Mouse (Mus musculus) splenic B cell, adult 2 months (primary cell): ENCODE measurements around the gene Acrbp.

Experiments used
- DNase-seq: peaks from one replicate; pipeline ENCODE4 v3.0.0-alpha.2; 2011; ENCODE audit warnings: low read depth, low spot score
- H3K27me3 ChIP-seq: 2 replicates; pipeline ENCODE4 v1.6.1; 2012; ENCODE audit warnings: mild to moderate bottlenecking, low read length, moderate library complexity, mixed read lengths; ENCODE audit not compliant: control insufficient read depth, poor library complexity, insufficient read depth, severe bottlenecking
- H3K36me3 ChIP-seq: 2 replicates; pipeline ENCODE4 v1.6.1; 2012; ENCODE audit warnings: mild to moderate bottlenecking, low read length, moderate library complexity, mixed read lengths; ENCODE audit not compliant: control insufficient read depth, poor library complexity, insufficient read depth, severe bottlenecking

The Acrbp gene

DNA sequence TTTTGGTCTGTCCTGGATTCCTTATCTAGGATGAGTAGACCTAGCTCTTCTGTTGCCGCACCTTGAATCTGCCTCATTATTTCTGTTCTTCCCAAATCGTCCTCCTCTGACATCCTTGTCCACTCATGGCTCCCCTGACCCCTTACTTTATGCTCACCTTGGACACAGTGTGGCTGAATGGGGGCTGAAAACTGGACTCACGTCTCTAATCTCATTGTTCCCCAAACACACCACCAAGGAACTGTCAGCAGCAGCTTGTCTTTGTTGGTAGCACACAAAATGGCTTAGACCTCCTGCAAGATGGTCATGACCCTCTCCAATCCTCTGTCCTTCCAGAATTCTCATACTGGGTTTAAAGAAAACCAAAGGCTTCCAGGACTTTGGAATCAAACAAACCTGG, 38.4 kb downstream of the Acrbp start:
- Histone ChIP-seq H3K36me3 (no peaks in the 10 kb centered on the region), H3K27me3 (no peaks in the 10 kb centered on the region)
- no peak for DNase-seq

DNA sequence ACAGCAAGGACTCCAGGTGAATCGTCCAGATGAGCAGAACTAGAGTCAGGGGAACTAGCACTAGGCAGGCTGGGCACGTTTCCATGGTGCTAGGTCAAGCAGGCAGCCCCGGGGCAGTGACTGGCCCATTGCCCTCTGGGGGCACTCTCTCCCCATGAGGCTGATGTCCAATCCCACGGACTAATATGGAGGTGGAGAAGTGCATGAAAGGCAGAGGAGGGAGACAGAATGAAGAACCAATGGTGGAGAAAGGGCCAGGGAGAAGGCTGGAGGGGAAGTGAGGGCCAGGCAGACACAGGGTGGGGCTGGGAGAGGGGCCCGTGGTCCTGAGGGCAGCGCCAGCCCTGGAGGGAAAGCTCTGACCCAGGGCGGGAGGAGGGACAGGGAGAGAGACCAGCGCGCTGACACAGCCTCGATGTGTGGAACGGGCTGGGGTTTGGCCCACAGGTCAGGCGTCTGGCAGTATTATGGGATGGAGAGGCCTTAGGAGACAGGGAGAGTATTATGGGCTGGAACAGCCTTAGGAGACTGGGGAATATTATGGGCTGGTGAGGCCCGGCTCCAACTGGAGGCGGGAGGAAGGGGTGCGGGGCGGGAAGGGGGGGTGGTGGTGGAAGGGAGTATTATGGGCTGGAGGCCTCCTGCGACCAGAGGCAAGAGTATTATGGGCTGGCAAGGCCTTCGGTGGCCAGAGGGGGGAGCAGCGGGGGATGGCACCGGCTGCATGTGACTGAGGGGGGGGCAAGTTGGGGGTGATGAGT, 39.3 kb downstream of the Acrbp start:
- Histone ChIP-seq H3K36me3 (no peaks in the 10 kb centered on the region), H3K27me3 (no peaks in the 10 kb centered on the region)
- no peak for DNase-seq

DNA sequence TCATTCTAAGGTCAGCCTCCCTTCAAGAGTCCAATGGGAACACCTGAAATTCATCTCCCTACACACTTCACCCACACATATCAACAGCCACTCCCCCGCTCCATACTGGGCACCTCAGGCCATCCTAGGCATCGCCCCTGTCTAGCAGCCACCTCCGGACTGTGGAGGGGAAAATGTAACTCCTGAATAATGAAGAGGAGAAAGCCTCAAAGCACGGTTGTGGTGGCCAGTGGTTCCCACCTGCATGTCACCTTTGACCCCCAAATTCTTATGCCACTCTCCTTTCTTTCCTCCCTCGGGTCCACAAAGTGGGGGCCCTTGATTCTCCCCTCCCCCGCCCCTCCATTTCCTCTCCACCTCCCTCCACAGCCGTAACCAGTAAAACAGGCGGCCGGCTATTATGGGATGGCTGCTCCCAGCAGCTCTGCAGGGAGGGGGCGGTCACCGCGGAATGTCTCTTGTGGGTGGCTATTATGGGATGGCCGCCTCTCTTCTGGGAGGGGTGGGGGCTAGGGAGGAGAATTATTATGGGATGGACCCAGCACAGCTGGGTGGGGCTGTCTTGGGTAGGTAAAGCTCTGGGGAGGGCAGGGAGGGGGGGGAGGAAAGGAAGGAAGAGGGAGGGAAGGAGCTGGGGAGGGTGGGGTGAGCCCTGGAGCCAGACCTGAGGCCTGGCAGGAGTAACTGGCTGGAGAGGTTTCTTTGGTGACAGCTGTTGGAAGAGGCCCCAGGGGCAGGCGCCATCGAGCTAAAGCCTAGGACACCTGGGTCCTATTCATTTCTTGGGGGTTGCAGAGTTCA, 40.2 kb downstream of the Acrbp start:
- Histone ChIP-seq H3K27me3 (no peaks in the 10 kb centered on the region), H3K36me3 (no peaks in the 10 kb centered on the region)
- DNase-seq = no peak

DNA sequence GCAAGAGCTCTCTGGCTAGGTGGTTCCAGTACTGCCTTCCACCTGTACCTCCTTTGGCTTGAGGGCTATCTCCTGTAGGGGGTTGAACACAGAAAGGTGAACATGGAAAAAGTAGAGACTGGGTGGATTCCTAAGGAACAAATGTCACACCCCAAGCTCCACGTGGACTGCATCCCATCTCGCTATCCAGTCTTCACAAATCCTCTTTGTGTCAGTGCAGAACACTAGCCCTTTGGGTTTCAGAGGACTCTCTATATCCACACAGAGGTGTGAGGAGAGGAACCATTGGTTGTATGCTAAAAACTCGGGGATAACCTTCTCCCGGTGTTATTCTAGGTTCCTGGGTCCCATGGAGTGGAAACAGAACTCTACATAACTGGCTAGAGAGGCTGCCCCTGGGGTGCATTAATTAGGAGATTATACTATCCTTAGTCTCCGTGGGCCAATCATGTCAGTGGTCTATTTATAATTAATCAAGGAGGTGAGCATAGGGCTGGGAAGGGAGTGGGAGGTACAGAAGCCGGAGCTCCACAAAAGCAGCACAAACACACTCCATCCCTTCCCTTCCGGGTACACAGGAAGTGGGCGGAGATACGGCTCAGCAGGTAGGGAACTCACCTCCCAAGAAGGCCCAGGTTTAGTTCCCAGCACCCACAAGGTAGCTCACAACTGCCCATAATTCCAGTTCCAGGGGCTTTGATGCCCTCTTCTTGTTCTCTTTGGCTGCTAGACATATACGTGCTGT, 41.0 kb downstream of the Acrbp start:
- H3K27me3 ChIP-seq = no peaks in the 10 kb centered on the region
- no peak for DNase-seq
- H3K36me3 ChIP-seq = no peaks in the 10 kb centered on the region

DNA sequence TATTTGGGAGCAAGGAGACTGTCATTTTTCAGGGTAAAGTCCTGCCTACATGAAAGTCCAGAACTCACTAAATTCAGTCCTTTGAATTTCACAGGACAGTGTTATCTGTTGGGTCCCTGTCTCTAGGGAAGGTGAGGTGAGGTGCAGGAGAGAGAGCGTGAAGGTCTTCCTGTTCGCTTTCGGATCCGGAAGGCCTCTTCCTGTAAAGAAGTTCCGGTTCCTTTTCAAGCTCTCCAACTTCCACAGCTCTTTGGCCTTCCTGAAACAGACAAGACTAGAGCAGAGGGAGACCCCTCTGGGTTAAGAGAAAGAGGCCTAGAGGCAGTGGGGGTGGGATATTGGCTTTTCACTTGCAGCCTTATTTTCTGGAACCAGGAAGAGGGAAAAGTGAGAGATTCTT, 42.9 kb downstream of the Acrbp start:
- DNase-seq = peak; percentile 40
- no peaks in the 10 kb centered on the region for H3K36me3 ChIP-seq
- H3K27me3 ChIP-seq = no peaks in the 10 kb centered on the region

DNA sequence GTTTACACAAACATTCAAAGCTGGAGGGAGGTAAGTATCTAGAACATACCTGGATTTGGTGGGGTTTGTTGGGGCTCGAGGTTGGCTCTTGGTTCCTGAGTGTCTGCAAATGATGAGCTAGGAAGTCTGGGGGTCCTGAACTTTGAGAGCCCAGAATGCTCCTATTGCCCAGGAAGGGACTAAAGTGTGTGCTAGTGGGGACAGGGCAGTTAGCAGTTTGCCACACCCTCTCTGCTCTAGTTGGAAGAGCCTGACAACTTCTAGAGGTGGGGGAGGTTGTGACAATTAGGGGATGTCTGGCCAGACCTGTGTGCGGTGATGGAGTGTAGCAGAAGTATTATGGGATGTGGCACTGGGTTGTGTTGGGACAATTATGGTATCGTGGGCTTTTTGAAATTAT, 45.4 kb downstream of the Acrbp start:
- Histone ChIP-seq H3K27me3 (no peaks in the 10 kb centered on the region), H3K36me3 (no peaks in the 10 kb centered on the region)
- DNase-seq = no peak

DNA sequence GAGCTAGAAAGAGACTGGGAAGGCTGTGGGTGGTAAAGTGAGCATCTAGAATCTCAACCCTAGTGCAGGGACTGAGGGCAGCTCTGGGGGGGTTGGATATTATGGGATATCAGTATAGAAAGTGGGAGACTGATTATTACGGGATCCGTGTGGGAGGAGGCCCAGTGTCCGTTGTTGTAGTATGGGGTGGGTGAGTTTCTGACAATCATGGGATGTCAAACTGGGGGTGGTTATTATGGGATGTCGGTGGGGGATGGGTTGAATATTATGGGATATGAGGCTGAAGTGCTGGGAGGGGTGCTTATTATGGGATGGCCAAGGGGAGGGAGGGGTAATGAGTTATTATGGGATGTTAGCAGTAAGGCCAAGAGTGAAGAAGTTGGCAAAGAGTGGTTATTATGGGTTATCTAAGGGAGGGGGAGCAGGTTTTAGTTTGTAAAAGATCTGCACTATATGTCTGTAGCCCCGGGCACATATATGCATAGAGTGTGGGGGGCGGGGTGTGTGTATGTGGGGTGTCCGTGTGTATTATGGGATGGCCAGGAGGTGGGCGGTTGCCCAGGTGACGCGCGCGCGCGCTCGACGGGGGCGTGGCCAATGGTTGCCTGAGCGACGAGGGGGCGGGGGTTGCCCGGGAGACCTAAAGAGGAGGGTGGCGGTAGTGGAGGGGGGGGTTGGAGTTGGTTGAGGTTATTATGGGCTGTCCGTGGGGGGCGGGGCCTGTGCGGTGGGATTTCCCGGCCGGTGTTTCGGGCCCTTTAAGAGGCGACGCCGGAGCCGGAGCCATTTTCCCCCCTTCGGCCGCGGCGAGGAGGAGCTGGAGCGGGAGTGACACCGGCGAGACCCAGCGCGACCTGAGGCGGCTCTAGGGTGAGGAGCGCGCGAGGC, 46.1 kb downstream of the Acrbp start, which contains the start of gene Chd4:
TSS of gene Chd4 (plus strand) at position 591 of the 888 bp plus-strand sequence.
- peak; percentile 95 for DNase-seq
- 0 out of 2 replicates have a peak, but pooled peaks cover 1% of the 10 kb centered on the region for H3K36me3 ChIP-seq
- no peaks in the 10 kb centered on the region for H3K27me3 ChIP-seq

DNA sequence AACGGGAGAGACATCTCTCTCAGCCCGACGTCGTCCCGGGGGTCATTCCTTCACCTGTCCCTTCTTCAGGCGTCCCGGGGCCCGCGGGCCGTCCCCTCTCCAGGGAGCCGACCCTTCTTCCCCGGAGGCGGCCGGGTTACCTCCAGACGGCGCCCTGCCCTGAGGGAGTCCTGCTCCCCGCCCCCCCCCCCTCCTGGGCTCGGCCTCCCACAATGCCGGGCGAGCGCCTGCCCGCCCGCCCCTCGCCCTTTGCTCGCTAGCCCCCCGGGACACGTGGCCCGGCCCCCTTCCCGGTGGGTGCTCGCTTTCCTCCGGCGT, 46.7 kb downstream of the Acrbp start:
- no peak for DNase-seq
- H3K36me3 ChIP-seq = peaks cover 5% of the 10 kb centered on the region; the same call in 1 of the 2 replicates
- no peaks in the 10 kb centered on the region for H3K27me3 ChIP-seq

DNA sequence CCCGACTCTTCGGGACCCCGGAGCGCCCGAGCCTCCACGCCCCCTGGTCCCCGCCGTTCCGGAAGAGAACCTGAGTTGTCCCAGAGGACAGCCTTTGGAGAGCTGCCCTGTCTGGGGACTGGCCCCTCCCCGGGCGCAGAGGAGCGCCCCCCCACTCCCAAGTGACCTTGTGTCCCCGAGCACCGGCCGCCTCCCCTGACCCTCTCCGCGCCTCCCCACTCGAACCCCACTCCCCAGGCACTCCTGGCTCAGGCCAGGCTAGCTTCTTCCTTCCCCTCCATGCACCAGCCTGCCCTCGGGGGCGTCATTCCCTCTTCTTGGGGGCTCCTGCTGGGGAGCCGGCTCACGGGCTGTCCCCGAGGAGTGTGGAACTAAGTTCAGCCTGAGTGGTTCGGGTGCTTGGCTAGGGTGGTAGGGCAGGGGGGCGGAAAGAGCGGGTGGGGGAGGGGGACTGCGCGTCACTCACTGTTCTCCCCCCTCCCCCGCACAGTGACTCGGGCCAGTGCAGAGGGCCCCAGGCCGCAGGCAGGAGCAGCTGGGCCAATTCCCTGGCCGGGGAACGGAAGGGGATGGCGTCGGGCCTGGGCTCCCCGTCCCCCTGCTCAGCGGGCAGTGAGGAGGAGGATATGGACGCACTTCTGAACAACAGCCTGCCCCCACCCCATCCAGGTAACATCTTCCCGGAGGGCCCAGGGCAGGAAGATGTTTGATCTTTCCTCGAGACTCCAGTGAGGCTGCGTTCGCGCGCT, 47.3 kb downstream of the Acrbp start:
- H3K27me3 ChIP-seq = no peaks in the 10 kb centered on the region
- peak; percentile 79 for DNase-seq
- H3K36me3 ChIP-seq = peaks cover 9% of the 10 kb centered on the region

DNA sequence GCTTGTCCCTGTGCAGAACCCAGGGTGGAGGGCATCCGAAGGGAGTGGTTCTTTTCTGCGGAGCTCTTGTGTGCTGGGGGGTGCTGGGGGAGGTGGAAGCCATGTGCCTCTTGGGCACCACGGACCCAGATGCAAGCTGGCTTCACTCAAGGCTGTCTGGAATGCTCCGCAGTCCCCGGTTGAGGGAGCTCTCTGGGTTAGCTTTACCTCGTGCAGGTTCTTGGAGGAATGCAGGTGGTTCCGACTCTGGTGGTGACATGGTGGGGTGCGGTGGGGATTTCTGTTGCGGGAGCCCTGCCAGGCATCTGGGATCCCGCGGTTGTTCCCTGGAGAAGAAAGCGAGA, 47.8 kb downstream of the Acrbp start:
- Histone ChIP-seq H3K36me3 (peaks cover 13% of the 10 kb centered on the region), H3K27me3 (no peaks in the 10 kb centered on the region)
- no peak for DNase-seq

DNA sequence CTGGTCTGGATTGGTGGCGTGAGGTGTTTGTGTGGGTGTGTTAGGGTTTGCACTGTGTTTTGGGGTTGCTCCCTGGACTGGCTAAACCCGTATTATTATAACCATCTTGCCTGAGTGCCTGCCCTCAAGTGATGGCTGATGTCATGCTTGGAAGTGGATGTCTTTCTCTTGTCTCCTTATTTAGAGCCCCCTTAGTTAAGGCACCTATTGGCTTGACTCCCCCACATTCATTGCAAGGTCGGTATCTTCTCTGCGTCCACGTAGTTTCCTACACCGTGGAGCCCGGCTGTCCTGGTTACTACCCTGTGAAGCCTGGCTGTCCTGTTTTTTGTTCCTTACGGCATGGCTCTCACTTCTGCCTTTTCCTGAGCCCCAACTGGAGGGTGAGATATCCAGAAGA, 48.5 kb downstream of the Acrbp start:
- no peaks in the 10 kb centered on the region for H3K27me3 ChIP-seq
- peaks cover 15% of the 10 kb centered on the region for H3K36me3 ChIP-seq
- no peak for DNase-seq

DNA sequence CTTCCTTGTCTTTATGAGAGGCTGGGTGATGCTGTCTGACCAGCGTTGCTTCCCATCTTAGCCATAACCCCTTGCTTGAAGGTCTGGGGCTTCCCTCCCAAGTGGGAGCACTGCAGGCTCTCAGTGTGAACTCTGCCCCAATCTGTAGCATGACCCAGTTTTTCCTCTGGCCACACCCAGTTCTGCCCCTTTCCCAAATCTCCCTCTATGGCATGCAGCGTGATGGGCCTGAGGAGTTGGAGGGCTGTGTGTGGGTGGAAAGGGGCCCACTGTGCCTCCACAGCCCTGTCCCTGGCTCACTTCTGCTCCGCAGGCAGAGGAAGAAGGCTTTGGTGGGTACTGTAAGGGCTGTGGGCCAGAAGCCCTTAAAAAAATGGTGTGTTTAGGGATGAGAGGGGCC, 49.0 kb downstream of the Acrbp start:
- no peaks in the 10 kb centered on the region for H3K27me3 ChIP-seq
- H3K36me3 ChIP-seq = peaks cover 15% of the 10 kb centered on the region
- no peak for DNase-seq

DNA sequence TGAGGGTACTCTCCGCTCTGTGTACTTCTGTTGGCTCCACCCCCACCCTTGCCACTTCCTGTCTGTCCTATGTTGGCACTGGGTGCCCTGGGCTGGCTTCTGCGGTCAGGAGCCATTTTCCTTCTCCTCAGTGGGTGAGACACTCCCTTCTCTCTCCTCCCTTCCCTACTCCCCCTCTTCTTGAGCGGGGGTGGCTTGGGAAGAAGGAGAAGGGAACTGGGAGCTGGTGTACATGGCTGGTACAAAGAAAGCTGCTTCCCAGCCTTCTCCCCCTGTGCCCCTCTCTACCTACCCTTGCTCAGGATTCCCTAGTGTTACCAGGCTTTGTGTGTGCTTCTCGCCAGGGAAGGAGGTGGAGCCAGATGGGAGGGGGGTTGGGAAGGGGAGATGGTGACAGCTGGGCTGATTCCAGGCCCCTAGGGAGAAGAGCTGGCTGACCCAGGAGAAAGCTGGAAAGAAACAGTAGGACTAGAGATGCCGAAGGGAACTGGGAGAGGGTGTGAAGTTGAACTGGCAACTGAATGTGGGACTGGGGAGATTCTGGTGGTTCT, 50.0 kb downstream of the Acrbp start:
- DNase-seq = peak; percentile 65
- Histone ChIP-seq H3K27me3 (no peaks in the 10 kb centered on the region), H3K36me3 (peaks cover 15% of the 10 kb centered on the region)
